Mouse (Mus musculus) megakaryocyte, embryonic 14.5 days (primary cell): Measurements from ENCODE around the gene Rarres1.

ENCODE experiments used
- FLI1 ChIP-seq: IDR thresholded peaks from 2 replicates; pipeline ENCODE4 v1.6.1; 2012; ENCODE audit warnings: low read length, inconsistent platforms, mixed read lengths
- GATA1 ChIP-seq: IDR thresholded peaks from 3 replicates; pipeline ENCODE4 v1.6.1; 2012; ENCODE audit warnings: mixed read lengths, low read length, inconsistent platforms, borderline replicate concordance

DNA sequence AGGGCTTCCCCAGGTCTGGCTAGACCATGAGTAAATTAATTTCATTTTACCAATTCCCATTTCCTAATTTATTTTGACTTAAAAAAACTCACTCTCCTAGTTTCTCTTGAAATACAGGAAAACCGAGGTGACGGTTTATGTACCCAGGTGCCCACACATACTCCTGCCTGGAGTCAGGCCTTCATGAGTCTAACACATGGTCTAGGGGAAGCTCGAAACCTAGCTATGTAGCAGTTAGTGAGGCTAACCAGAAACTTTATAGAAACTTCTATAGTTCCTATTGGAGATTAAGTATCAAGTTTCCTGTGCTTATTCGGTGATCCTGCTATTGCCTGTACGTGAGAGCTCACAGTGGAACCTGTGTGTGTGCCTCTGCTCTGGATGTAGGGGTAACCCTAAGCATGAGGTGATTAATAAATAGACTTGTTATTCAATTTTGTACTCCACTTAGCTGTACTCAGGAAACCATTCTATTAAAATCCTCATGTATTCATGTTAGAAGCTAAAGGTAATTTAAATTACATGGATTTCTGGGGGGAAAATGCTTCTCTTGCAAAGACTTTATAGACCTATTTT lies 5.3 kb upstream of the Rarres1 start:
- TF ChIP-seq GATA1: no peak
- no peak for TF ChIP-seq FLI1
